Mouse (Mus musculus) stomach, adult 2 months (tissue): ENCODE results near the gene Limd1. TPM values are rescaled to one million over a fixed set of nuclear protein-coding genes. Genes with fewer than 3 reads are reported as not detected.

Experiments
- polyA plus RNA-seq: library from polyadenylated mRNA; depleted of rRNA; stranded (reverse); fragments of >200 nt; gene quantifications from 2 replicates; pipeline ENCODE4 v1.2.3, GENCODE M21; 2012; rRNA removed

The Limd1 gene
- polyA plus RNA-seq: 19.3 and 20.6 TPM in 2 replicates

GRCm38 (mm10) chr9:123478586-123479195 lies at the start of gene Limd1:
Limd1 (plus strand) TSS chr9:123478706.

GRCm38 (mm10) chr9:123529392-123530157 lies 51.1 kb downstream of the Limd1 start, which contains the start of gene Sacm1l:
Sacm1l (plus strand) TSS chr9:123529759.

Other genes with a start within 250 kb of the Limd1 start
- 12.4 and 28.2 TPM in 2 replicates for gene Tmem158, start 217.9 kb upstream of the Limd1 start, polyA plus RNA-seq
- gene Lars2, start 111.8 kb upstream of the Limd1 start, polyA plus RNA-seq: 58.1 and 141 TPM in 2 replicates
- 0.61 and 1.2 TPM in 2 replicates for gene Sacm1l, start 51.1 kb downstream of the Limd1 start, polyA plus RNA-seq
- gene Slc6a20b, start 153.9 kb downstream of the Limd1 start, polyA plus RNA-seq: 0.02 and 0.03 TPM in 2 replicates
- gene Ccr9, start 199.7 kb downstream of the Limd1 start, polyA plus RNA-seq: 0.03 and 0.18 TPM in 2 replicates
- 9.2 and 13.0 TPM in 2 replicates for gene Slc6a20a, start 200.2 kb downstream of the Limd1 start, polyA plus RNA-seq
- 0.17 and 0.70 TPM in 2 replicates for gene Lztfl1, start 239.0 kb downstream of the Limd1 start, polyA plus RNA-seq